Mouse (Mus musculus) adrenal gland (tissue): Measurements from ENCODE around the gene Bfsp2.
"Not testable (repeated sequence)": the region's sequence is repeated elsewhere in the genome, so short reads cannot be mapped to it uniquely, and the experiment has no call there.

Experiments
- intact Hi-C: fragments of 180-260 bp; cut with DNase I; formaldehyde crosslinking; loops from one replicate; pipeline ENCODE4 v1.15.1; 2025

Bfsp2 gene

GRCm38 (mm10) chr9:103431718-103432117 lies 48.5 kb downstream of the Bfsp2 start:
- intact Hi-C loops, result no loop called here

GRCm38 (mm10) chr9:103430431-103431220 lies 49.6 kb downstream of the Bfsp2 start:
- intact Hi-C loops, result no loop called here

- intact Hi-C loops, result no loop called here
Observed at GRCm38 (mm10) chr9:103426425-103426824, 53.8 kb downstream of the Bfsp2 start.

- intact Hi-C loops, result no loop called here
Observed at GRCm38 (mm10) chr9:103424869-103425268, 55.4 kb downstream of the Bfsp2 start.

GRCm38 (mm10) chr9:103423951-103424350 lies 56.3 kb downstream of the Bfsp2 start:
- intact Hi-C loops, result no loop called here

- intact Hi-C loops, result no loop called here
Observed at GRCm38 (mm10) chr9:103423384-103423783, 56.8 kb downstream of the Bfsp2 start.

GRCm38 (mm10) chr9:103422847-103423246 lies 57.4 kb downstream of the Bfsp2 start:
- intact Hi-C loops, result no loop called here

GRCm38 (mm10) chr9:103420844-103421243 lies 59.4 kb downstream of the Bfsp2 start:
- intact Hi-C loops, result no loop called here

GRCm38 (mm10) chr9:103418786-103419185 lies 61.4 kb downstream of the Bfsp2 start:
- intact Hi-C loops, result no loop called here

- intact Hi-C loops, result not testable (repeated sequence)
Observed at GRCm38 (mm10) chr9:103418267-103418666, 62.0 kb downstream of the Bfsp2 start.

- intact Hi-C loops, result no loop called here
Observed at GRCm38 (mm10) chr9:103413457-103413856, 66.8 kb downstream of the Bfsp2 start.

GRCm38 (mm10) chr9:103409119-103409518 lies 71.1 kb downstream of the Bfsp2 start:
- intact Hi-C loops, result no loop called here

- intact Hi-C loops, result no loop called here
Observed at GRCm38 (mm10) chr9:103408136-103408777, 72.0 kb downstream of the Bfsp2 start.

GRCm38 (mm10) chr9:103403331-103403973 lies 76.8 kb downstream of the Bfsp2 start:
- intact Hi-C loops, result no loop called here

GRCm38 (mm10) chr9:103398509-103399157 lies 81.6 kb downstream of the Bfsp2 start:
- intact Hi-C loops, result no loop called here

GRCm38 (mm10) chr9:103393256-103393655 lies 87.0 kb downstream of the Bfsp2 start:
- intact Hi-C loops, result no loop called here

GRCm38 (mm10) chr9:103391796-103392372 lies 88.3 kb downstream of the Bfsp2 start:
- intact Hi-C loops, result no loop called here

- intact Hi-C loops, result no loop called here
Observed at GRCm38 (mm10) chr9:103389261-103389660, 91.0 kb downstream of the Bfsp2 start.

- intact Hi-C loops, result no loop called here
Observed at GRCm38 (mm10) chr9:103387011-103387653, 93.1 kb downstream of the Bfsp2 start.

- intact Hi-C loops, result no loop called here
Observed at GRCm38 (mm10) chr9:103386573-103386972, 93.6 kb downstream of the Bfsp2 start.

GRCm38 (mm10) chr9:103385600-103385999 lies 94.6 kb downstream of the Bfsp2 start:
- intact Hi-C loops, result no loop called here
